Mouse (Mus musculus) right cerebral cortex, postnatal 14 days (tissue): ENCODE results near the gene Wfdc21.

Experiments
- DNase-seq: peaks from one replicate; pipeline ENCODE4 v3.0.0; 2022

Wfdc21 gene

GRCm38 (mm10) chr11:83746681-83747080 lies at the start of gene Wfdc21:
Gene Wfdc21 (plus strand): TSS chr11:83746940.
- DNase-seq: no peak

GRCm38 (mm10) chr11:83703705-83704104 lies 43.0 kb upstream of the Wfdc21 start, which contains the start of gene Wfdc17:
Gene Wfdc17 (plus strand): TSS chr11:83703991.
- DNase-seq: no peak

- DNase-seq: no peak
Observed at GRCm38 (mm10) chr11:83708715-83709114, 38.0 kb upstream of the Wfdc21 start, which contains the start of gene Wfdc18. Gene Wfdc18 (plus strand): TSS chr11:83709015.

- peak; percentile 8 for DNase-seq
Observed at GRCm38 (mm10) chr11:83709683-83710082, 37.1 kb upstream of the Wfdc21 start.

GRCm38 (mm10) chr11:83712671-83713070 lies 34.1 kb upstream of the Wfdc21 start:
- no peak for DNase-seq

GRCm38 (mm10) chr11:83713925-83714324 lies 32.8 kb upstream of the Wfdc21 start:
- DNase-seq: no peak

GRCm38 (mm10) chr11:83717042-83717665 lies 29.6 kb upstream of the Wfdc21 start:
- no peak for DNase-seq

- DNase-seq: no peak
Observed at GRCm38 (mm10) chr11:83720766-83721165, 26.0 kb upstream of the Wfdc21 start.

- DNase-seq: no peak
Observed at GRCm38 (mm10) chr11:83728757-83729432, 17.8 kb upstream of the Wfdc21 start.

- no peak for DNase-seq
Observed at GRCm38 (mm10) chr11:83731116-83731515, 15.6 kb upstream of the Wfdc21 start.

- DNase-seq: no peak
Observed at GRCm38 (mm10) chr11:83733071-83733640, 13.6 kb upstream of the Wfdc21 start.

GRCm38 (mm10) chr11:83734215-83734614 lies 12.5 kb upstream of the Wfdc21 start:
- no peak for DNase-seq

GRCm38 (mm10) chr11:83735881-83736280 lies 10.9 kb upstream of the Wfdc21 start:
- no peak for DNase-seq

- DNase-seq: no peak
Observed at GRCm38 (mm10) chr11:83737109-83737558, 9.6 kb upstream of the Wfdc21 start.

GRCm38 (mm10) chr11:83739241-83739640 lies 7.5 kb upstream of the Wfdc21 start:
- peak; percentile 84 for DNase-seq

- DNase-seq: no peak
Observed at GRCm38 (mm10) chr11:83740443-83740991, 6.2 kb upstream of the Wfdc21 start.

- DNase-seq: no peak
Observed at GRCm38 (mm10) chr11:83741841-83742240, 4.9 kb upstream of the Wfdc21 start.

GRCm38 (mm10) chr11:83742731-83743355 lies 3.9 kb upstream of the Wfdc21 start:
- no peak for DNase-seq

GRCm38 (mm10) chr11:83743525-83743924 lies 3.2 kb upstream of the Wfdc21 start:
- no peak for DNase-seq

GRCm38 (mm10) chr11:83746152-83746551 lies 588 bp upstream of the Wfdc21 start:
- no peak for DNase-seq

- DNase-seq: no peak
Observed at GRCm38 (mm10) chr11:83747376-83748265, 881 bp downstream of the Wfdc21 start.

GRCm38 (mm10) chr11:83753581-83754181 lies 6.9 kb downstream of the Wfdc21 start, which contains the start of gene Heatr6:
Gene Heatr6 (plus strand): TSS chr11:83753696.
- peak; percentile 93 for DNase-seq
